Mouse (Mus musculus) ES-Bruce4 (cell line): ENCODE data around the gene Cdk17.

ENCODE experiments used
- CTCF ChIP-seq: IDR thresholded peaks from one replicate; pipeline ENCODE4 v1.8.1; 2011; ENCODE audit warnings: low read depth, low read length
- EP300 ChIP-seq: IDR thresholded peaks from 2 replicates; pipeline ENCODE4 v1.6.1; 2011; ENCODE audit warnings: low read depth, low read length; ENCODE audit not compliant: insufficient read depth
- POLR2A ChIP-seq: IDR thresholded peaks from one replicate; pipeline ENCODE4 v1.8.1; 2011; ENCODE audit warnings: low read length; ENCODE audit not compliant: insufficient read depth

DNA sequence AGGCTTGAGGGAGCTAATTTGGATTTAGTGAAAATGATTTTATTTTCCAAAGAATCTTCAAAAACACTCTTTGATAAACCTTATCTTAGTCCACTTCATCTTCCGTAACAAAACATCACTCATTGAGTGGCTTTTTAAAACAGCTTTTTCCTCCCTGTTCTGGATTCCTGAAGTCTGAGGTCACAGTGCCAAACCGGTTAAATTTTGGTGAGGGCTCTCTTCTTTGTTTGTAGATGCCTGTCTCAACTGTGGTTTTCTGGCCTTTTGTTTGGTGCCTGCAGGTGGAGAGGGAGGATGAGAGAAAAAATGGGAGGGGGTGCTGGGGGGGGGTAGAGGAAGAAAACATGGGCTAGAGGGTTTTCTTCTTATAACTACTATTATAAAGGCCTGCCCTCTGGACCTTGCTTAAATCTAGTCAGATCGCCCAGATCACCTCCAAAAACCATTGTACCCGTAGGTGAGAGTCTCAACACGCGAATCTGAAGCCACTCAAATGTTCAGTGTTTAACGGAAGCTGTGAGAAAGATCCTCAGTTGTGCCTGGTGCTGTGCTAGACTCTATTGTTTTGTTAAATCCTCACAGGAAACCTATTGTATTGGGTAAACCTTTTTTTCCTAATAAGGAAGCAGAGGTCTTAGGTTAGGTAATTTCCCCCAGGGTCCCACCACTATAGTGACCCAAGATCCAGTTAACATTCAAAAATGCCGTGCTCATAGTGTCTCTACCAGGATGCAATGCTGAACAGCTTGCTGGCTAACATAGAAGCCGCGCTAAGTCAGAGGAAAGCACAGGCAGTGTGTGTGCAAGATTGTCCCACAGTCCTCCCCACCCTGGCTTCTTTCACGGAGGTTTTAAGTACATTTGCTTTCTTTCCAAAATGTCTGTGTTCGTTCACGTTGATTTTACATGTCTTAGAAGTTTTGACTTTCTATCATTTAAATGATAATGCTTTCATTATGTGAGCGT is 5.0 kb downstream of the Cdk17 start:
- no peak for TF ChIP-seq POLR2A
- no peak for TF ChIP-seq CTCF
- TF ChIP-seq EP300, result no peak
